In genomic region chr3:57278225-57278624, GRCm38 (mm10) we compare ENCODE assay signal across 13 mouse cellular contexts. TPM values are rescaled to one million over a fixed set of nuclear protein-coding genes. Genes with fewer than 3 reads are reported as not detected.
"Had no signal": no experiment of that assay in that cellular context is flagged by ENCODE, and none has a peak within 500 bp of the region (broad histone marks: within the 10 kb centered on the region; RNA-seq: fewer than 3 reads in every experiment).

No protein-coding gene starts in this region.

- H3K36me3 ChIP-seq: limb, embryonic 12.5 days; midbrain, embryonic 12.5 days; neural tube, embryonic 13.5 days had no signal

- H3K4me2 ChIP-seq: limb, embryonic 12.5 days; lung, embryonic 14.5 days; midbrain, embryonic 12.5 days; neural tube, embryonic 13.5 days had no signal

- H3K27ac ChIP-seq: layer of hippocampus, adult 2 months; limb, embryonic 12.5 days; midbrain, embryonic 12.5 days; neural tube, embryonic 13.5 days had no signal

- H3K27me3 ChIP-seq: limb, embryonic 12.5 days; midbrain, embryonic 12.5 days; neural tube, embryonic 13.5 days had no signal

- H3K4me1 ChIP-seq: limb, embryonic 12.5 days; midbrain, embryonic 12.5 days; neural tube, embryonic 13.5 days had no signal

- ATAC-seq: inflammation-experienced regulatory T-cells, adult 6 months; midbrain, embryonic 16.5 days had no signal

- H3K4me3 ChIP-seq: layer of hippocampus, adult 2 months; limb, embryonic 12.5 days; midbrain, embryonic 12.5 days; neural tube, embryonic 13.5 days had no signal

- H3K9me3 ChIP-seq: limb, embryonic 12.5 days; midbrain, embryonic 12.5 days; neural tube, embryonic 13.5 days had no signal

- DNase-seq: kidney, postnatal 4 days; lung, postnatal 14 days; right cerebral cortex, postnatal 14 days; thymus, adult 2 months; thymus, postnatal 25 days had no signal

- H3K9ac ChIP-seq: limb, embryonic 12.5 days; lung, embryonic 14.5 days; midbrain, embryonic 12.5 days; neural tube, embryonic 13.5 days had no signal

RNA-seq across cellular contexts. Expression of gene Tm4sf1, which starts 23.6 kb away (rescaled TPM):
- total RNA-seq: megakaryocyte-erythroid progenitor cell, adult 5-6 weeks had no signal
- polyA plus RNA-seq: inflammation-experienced regulatory T-cells, adult 6 months had no signal
